Mouse (Mus musculus): ENCODE measurements around the gene Inka1.

Gene Inka1

GRCm38 (mm10) chr9:107984052-107984753 lies 1.5 kb downstream of the Inka1 start:
- no peak for DNase-seq (ENCODE audit: low read depth)

- no peak for DNase-seq (ENCODE audit: low read depth)
Observed at GRCm38 (mm10) chr9:107983421-107983890, 2.2 kb downstream of the Inka1 start.

GRCm38 (mm10) chr9:107982681-107983346 lies 2.9 kb downstream of the Inka1 start, which contains the start of gene Gm20661:
Gene Gm20661, plus strand, starts transcription at chr9:107983058.
- peak; percentile 57 for DNase-seq (ENCODE audit: low read depth)

GRCm38 (mm10) chr9:107981684-107982605 lies 3.7 kb downstream of the Inka1 start:
- DNase-seq (ENCODE audit: low read depth) = no peak

GRCm38 (mm10) chr9:107978815-107979214 lies 6.9 kb downstream of the Inka1 start:
- no peak for DNase-seq (ENCODE audit: low read depth)

GRCm38 (mm10) chr9:107975399-107976386 lies 10.0 kb downstream of the Inka1 start, which contains the start of gene Uba7:
Gene Uba7, plus strand, starts transcription at chr9:107975505.
- peak; percentile 79 for DNase-seq (ENCODE audit: low read depth)

- peak; percentile 34 for DNase-seq (ENCODE audit: low read depth)
Observed at GRCm38 (mm10) chr9:107974491-107975171, 11.0 kb downstream of the Inka1 start.

- peak; percentile 48 for DNase-seq (ENCODE audit: low read depth)
Observed at GRCm38 (mm10) chr9:107971690-107972541, 13.8 kb downstream of the Inka1 start.

GRCm38 (mm10) chr9:107970311-107970710 lies 15.4 kb downstream of the Inka1 start:
- DNase-seq (ENCODE audit: low read depth) = no peak

- DNase-seq (ENCODE audit: low read depth) = no peak
Observed at GRCm38 (mm10) chr9:107968531-107968930, 17.1 kb downstream of the Inka1 start.

- no peak for DNase-seq (ENCODE audit: low read depth)
Observed at GRCm38 (mm10) chr9:107967437-107967836, 18.2 kb downstream of the Inka1 start.

GRCm38 (mm10) chr9:107966676-107967075 lies 19.0 kb downstream of the Inka1 start:
- no peak for DNase-seq (ENCODE audit: low read depth)

GRCm38 (mm10) chr9:107964681-107965080 lies 21.0 kb downstream of the Inka1 start:
- no peak for DNase-seq (ENCODE audit: low read depth)

- DNase-seq (ENCODE audit: low read depth) = peak; percentile 90
Observed at GRCm38 (mm10) chr9:107963700-107964099, 22.0 kb downstream of the Inka1 start.

- DNase-seq (ENCODE audit: low read depth) = no peak
Observed at GRCm38 (mm10) chr9:107962916-107963315, 22.8 kb downstream of the Inka1 start.

GRCm38 (mm10) chr9:107961881-107962280 lies 23.8 kb downstream of the Inka1 start:
- DNase-seq (ENCODE audit: low read depth) = no peak

- no peak for DNase-seq (ENCODE audit: low read depth)
Observed at GRCm38 (mm10) chr9:107961351-107961762, 24.3 kb downstream of the Inka1 start.

- no peak for DNase-seq (ENCODE audit: low read depth)
Observed at GRCm38 (mm10) chr9:107960928-107961327, 24.8 kb downstream of the Inka1 start.

- DNase-seq (ENCODE audit: low read depth) = no peak
Observed at GRCm38 (mm10) chr9:107959896-107960295, 25.8 kb downstream of the Inka1 start.

Data from naive thymus-derived CD4-positive, alpha-beta T cell, adult 2 months (primary cell).